Mouse (Mus musculus) heart, adult 11 months (tissue): ENCODE data around the gene Hspa12a.
A peak's percentile ranks its signal among the peaks of the same experiment; 100 is the strongest.

Experiments
- DNase-seq: peaks from one replicate; pipeline ENCODE4 v3.0.0; 2022

Gene Hspa12a

DNA sequence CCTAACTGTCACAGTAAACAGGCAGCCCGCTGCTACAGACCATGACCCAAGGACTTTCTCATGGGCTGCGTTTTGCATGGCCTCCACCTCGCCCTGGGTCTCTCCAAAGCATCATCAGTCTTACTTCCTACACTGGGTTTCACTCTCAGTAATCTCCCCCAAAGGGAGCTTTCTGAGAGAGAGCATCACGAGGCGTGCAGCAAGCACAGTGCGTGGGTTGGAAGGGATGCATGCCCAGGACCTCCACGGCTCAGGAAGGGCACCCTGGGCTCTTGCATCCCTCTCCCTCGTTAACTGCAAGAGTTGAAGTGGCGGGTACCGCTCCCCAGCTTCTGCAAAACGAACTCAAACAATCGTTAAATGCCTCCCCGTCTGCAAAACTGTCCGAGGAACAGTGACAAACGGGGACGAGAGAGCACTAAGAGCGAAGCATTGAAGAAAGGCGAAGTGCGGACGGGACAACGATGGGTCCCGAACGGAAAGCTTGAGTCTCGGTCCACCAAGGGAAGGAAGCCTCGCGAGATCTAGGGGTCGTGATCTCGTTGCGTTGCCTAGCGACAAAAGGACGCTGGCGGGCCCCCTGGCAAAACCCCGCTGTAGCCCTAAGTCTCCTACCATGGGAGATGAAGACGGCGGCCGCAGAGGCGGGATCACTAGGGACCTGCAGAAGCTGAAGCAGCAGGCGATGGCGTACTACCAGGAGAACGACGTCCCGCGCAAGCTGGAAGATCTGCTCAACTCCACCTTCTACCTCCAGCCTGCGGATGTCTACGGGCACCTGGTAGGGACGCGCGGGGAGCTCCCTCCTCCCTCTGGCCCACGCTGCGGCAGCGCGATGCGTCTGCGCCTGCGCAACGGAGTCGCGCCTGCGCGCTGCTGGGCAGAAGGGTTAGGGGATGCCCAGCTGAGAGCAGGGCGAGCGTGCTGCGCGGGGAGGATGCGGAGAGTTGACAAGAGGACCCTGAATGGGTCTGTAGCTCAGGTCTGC lies at the start of gene Hspa12a, which contains the start of gene Eno4:
Gene Hspa12a, minus strand, starts transcription at position 814 of the 988 bp plus-strand sequence.
Gene Eno4, plus strand, starts transcription at position 585 of the 988 bp plus-strand sequence.
- peak; percentile 100 for DNase-seq

DNA sequence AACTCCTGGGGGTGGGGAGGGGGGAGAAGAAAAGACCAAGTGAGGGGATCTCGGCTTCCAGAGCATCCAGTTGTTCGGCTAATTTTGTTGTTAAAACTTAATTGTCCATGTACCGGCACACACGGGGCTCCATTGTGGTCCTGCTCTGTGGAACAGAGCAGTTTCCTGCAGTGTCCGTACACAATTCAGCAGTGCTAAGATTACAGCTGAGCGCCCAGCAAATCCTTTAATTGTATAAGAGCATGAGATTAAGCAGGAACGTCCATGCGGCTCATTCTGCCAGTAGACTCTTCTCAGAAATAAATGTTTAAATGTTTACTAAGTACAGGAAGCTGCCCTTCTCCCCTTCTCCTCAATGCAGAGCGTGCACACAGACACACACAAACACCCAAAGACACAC lies 38.1 kb upstream of the Hspa12a start:
- no peak for DNase-seq

DNA sequence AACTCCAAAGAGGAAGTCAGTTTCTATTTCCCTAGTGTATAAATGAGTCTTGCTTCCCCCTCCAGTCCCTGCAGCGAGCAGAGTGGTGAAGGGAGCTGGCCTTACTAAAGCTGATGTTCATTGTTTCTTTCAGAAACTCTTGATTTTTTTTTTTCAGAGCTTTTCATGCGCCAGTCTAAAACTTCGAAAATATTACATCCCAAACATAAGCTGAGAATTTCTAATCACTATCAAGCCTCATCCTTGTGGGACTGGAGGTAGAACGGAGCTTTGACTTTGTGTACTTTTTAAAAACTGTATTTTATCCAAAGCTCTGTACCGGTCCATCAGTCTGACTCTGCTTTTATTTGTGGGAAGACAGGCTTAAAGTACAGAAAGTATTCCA lies 36.6 kb upstream of the Hspa12a start:
- DNase-seq = no peak

DNA sequence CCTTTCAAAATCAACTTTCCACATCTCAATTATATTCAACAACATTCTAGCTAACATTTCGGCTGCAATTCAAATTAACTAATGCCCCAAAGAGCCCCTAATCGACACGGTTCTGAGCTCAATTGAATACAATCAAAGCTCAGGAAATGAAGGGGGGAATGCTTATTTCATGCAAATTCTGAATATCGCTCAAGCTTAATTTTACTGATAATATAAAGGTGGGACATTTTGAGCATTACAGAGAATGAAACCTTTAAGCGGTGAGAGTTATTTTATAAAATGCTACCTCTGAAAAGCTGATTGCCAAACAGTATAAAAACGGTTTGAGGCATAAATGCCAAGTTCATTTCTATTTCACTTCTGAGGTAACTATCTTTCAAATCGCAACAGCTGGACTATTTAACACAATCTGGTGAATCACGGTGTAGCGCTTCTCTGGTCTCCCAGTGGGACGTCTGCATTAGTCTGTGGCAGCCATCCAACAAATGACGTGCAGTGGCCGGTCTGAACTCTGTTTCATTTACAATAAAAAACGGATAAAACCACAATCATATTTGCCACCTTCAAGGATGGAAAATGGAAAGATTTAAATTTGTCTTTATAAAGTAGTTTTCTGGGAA lies 36.1 kb upstream of the Hspa12a start:
- DNase-seq = no peak

DNA sequence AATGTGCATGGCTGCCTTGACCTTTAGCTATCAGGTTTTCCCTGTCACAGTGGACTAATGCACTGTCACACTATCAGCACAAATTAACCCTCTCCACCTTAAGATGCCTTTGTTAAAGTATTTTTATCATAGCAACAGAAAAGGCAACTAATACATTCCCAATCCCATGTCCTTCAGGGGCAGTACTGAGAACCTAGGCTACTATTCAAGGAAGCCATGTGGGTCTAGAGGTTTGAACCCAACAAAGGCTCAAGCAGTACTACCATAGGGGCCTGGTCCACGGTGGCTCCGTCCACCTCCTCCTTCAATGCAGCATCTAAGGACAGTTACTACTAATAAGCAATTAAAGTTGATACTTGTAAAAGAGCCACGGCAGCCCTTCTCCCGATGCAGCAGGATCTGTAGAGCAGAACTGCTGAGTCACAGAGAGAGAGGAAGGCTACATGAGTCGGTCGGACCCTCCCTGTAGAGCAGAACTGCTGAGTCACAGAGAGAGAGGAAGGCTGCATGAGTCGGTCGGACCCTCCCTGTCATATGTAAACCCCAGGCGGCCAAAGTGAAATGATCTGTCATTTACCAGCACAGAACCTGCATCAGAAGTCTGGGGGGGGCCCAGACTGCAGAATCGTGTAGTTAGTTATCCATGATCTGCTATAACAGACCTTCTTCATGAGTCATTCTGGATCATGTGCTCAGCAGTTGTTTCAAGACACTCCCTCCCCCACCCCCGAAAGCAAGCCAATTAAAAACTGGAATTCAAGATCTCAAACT lies 35.1 kb upstream of the Hspa12a start:
- peak; percentile 90 for DNase-seq

DNA sequence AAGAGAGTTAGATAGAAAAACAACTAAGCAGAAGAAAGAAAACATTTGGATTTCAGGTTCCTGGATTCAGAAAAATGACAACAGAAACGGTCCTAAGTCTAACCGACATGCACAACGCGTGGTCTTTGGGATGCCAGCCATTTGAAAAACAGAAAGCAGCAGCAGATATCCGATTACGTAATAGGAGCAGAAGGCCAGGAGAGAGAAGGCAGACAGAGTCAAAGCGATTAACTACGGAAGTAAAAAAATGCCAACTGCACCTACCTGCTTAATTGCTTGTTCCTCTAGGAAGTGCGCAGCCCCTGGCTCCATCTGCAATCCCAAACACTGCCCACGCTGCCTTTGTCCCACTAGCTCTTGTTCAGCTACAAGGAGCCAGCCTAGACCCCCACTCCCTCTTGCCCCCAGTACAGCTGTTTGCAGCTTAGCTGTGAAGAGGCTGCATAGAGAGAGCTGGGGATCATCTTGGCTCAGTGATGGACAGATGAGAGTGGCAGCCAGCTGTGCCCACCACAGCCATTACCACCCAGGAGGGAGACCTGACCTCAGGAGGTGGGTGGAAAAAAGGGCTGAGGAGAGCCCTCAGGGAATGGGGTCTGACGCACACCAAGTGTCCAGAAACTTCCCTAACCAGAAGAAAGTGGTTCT lies 31.9 kb upstream of the Hspa12a start:
- no peak for DNase-seq

DNA sequence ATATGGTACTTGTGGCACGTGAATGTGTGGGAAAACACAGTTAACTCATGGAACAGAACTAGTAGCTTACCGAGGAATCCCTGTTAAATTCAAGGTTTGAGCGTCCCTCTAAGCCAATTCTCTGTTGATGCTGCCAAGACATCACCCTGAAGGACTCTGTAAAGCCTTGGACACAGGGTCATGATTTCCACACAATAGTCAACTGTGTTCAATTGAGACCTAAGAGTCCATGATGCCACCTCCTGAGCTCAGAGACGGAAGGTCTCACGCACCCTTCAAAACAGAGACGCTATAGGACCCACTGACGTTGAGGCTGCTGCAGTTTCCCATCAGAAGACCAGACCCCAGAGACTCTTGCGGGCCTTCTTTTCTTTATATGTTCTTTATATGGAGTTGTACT lies 30.7 kb upstream of the Hspa12a start:
- no peak for DNase-seq

DNA sequence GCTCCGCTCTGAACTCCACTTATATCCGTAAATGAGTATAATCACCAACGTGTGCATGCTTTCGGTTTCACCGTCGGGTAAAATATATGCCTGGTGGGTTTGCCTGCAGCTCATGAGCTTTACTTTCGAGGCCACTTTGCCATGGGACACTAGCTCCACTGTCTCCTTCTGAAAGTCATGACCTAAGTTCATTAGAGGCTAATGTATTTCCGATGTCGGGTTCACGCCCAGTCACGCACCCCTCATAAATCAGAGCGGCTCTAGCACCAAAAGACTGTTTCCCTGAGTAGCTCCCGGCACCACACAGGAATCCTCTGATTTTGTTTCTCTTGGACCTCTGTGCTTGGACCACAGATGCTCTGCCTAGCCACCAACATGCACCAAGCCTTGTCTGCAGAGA lies 27.4 kb upstream of the Hspa12a start:
- DNase-seq = no peak

DNA sequence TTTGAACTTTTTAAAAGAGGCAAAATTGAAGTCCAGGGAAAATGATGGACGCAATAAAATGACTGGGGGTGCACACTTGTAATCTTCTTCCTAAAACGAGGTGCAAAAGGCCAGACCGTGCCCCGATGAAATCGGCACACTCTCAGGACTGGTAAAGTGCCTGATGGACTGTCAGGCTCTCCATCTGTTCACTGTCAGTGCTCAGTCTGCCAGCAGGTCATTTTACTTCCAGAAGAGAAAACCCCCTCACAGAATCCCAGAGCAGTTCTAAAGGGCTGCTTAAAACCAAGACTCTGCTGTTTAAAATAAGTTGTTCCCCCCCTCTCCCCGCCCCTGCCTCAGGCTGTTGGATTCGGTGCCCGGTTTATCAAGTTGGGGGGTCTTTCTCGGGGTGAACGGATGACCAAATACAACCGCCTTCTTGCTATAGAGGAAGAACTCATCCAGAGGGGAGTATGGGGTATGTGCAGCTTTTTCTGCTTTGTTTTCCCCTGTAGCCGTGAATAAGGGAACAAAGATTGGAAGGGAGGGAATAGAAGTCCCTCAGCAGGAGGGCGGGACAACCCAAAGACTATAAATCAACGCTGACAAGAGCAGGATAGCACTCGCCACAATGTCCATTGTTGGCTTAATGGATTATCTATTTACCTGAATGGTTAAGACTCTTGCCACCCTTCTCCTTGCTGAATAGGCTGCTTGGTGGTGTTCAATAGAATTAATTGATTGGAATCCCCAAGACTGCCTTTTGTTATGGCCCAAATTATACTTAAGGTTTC lies 25.5 kb upstream of the Hspa12a start:
- no peak for DNase-seq

DNA sequence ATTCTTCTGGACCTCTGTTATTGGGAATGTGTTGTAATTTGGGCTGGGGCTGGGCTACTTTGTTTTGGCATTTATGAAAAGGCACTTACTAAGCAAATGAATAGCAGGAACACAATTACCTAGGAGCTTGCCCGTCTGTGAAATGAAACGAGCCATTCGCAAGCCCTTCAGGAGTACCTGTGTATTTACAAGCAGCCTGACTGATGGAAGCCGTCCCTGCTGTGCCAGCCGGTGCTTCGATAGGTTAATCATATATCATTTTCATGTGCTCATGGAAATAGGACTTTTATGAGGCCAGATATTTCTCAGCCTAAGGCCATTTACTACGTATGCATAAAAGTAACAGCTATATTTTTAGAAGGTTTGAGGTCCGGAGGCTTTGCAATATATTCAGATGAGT lies 19.6 kb upstream of the Hspa12a start:
- no peak for DNase-seq

DNA sequence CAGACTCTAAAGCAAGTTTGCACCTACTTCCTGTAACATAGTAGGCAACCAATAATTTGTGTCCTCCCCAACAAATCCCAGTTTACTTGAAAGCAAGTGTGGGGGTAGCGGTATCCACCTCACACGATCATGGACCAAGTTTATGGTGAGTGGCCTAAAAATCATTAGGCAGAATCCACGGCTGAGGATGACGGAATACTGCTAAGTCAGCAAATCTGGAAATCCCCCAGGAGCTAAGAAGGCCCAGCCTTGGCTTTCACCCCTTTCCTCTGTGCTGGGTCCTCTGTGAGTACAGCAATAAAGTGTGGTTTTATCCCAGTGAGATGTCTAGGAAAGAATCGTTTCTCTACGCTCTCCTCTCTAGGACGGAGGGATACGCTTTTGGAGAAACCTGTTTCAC lies 11.3 kb upstream of the Hspa12a start:
- no peak for DNase-seq

DNA sequence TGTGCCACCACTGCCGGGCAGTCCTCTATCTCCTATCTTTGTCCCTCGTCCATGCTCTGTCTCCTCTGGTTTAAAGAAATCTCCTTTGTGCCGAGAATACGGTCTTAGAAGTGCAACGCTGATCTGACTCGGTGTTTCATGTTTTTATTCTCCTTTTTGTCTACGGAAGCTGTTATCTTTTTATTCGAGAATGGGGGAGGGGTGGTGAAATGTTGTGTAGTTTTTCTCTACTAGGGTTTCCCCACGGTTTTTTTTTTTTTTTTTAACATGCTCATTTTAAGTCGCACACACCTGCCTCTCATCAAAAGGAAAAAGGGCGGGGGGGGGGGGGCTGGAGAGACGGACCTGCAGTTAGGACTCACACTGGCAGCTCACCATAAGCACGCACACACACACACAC lies 8.8 kb upstream of the Hspa12a start:
- DNase-seq = no peak

DNA sequence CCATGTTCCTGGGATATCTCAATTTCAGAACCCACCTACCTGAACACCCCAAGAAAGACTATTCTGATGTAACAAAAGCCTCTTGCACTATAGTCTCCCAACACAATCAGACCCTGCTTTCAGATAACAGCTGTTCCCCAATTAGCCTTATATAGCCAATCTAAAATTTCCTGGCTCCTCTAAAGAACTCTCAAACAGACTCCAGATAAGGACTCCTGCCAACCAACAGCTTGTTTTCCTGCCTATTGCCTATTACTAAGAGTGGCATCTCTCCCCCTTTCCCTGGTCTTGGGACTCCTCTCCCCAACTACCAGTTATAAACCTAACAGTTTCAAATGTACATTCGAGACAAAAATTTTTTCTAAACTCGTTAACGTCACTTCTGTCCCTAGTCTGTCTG lies 8.1 kb upstream of the Hspa12a start:
- no peak for DNase-seq

DNA sequence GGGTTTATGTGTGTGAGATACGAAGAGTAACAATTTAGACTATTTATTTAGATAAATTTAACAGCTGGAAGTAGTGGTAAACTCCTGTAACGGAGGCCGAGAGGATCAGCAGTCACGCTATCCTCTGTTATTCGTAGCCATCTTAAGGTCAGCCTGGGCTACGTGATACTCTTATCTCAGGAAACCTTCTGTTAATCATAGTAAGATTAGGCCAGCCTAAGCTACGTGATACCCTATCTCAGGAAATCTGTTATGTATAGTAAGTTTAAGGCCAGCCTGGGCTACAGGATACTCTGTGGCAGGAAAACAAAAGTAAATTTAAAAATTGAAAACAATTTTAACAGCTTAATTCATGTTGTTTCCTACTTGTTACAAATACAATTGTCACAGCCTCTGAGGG lies 2.5 kb upstream of the Hspa12a start:
- DNase-seq = no peak

DNA sequence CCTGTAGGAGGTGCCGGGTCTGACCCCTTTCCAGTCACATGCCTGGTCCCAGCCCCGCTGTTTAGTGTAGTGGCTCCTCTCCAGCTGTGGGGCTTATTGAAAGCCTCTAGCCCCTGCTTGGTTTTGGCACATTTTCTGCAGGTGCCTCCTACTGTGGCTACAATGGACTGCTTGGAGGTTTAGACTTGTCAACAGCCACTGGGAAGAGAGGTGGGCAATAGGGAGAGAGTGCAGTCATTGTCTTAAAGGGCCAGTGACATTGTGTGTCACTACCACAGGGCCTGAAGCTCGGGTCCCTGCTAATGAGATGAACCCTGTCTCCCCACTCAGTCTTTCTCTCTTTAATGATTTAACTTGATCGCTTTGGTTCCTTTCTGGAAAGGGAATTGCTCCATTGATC lies 10.4 kb downstream of the Hspa12a start:
- DNase-seq = no peak

DNA sequence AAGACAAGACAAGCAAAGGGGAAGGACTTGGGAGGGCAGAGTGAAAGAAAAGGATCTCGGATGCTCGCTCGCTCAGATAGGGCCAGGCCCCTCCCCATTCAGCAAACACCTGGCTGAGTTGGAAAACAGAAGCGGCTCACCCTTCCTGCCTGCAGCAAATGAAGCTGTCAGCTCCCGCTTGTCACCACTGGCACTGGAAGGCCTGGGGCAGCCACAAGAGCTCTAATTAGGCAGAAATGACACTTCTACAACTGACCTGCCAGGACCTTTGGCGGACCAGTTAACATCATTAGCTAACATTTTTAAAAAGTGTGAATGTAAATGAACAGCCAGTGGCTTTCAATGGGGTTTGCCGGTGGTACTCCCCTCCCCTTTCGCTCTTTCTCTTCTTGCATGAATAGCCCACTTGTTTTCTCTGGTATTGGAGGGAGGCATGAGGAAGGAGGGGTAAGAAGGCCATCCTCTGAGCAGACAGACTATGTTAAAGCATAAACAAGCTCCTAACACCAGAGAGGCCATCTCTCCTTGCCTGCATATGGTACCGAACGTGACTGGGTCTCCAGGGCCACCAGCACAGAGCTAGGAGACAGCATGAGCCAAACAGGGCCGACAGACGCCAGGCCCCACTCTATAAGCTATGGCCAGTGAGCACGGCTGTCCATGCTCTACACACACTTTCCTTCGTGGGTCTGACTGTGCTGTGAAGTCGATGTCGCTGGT lies 12.2 kb downstream of the Hspa12a start:
- DNase-seq = no peak

DNA sequence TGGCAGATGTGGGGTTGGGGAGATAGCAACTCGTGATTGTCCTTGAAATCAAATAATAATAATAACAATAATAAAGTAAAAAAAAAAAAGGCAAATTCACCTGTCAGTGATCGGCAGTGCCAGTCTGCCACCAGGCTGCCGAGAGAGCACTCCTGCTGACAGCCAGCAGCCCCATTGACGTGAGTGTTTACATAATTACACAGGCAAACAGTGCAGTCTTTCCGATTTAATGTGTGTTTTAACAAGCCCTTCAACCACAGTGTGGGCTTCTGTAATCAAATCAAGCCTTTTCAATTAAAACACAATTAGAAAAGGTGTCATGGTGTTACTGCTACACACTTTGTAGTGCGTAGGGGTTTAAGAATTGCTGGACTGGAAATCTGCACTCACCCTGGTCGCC lies 24.3 kb downstream of the Hspa12a start:
- DNase-seq = no peak

DNA sequence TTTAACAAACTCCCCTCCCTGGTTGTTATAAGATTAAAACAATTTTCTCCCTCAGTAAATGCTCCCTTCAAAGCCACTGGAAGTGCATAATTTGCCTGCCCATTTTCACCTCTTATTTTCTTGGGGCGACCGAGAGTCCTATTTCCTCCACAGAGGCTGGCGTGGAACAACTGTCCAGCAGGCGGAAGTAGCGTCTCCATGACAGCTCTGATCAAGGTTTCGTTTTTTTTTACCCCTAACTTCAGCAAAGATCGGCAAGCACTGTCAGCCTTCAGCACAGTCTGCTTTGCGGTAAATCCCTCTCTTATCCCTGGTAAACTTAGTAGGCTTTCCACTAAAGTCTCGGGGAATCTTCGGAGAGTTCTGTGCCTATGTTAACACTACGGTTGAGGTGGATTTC lies 24.9 kb downstream of the Hspa12a start:
- no peak for DNase-seq

DNA sequence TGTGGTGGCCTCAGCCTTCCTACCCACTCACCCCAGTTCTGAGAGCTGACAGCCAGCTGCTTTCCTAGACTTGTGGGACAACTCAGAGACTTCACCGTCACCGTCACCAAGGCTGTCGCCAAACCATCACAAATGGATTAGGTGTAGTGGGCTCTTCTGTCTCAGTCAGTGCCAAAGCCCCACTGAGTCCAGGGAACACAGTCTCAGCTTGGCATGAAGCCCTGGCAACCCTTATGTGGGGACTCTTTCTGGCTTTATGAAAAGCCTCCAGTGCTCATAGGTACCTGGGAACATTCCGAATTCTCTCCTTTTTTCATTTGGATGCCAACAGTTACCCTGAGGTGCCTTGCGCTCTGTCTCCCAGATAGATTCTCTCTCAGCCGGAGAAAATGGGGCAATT lies 30.2 kb downstream of the Hspa12a start:
- DNase-seq = no peak

DNA sequence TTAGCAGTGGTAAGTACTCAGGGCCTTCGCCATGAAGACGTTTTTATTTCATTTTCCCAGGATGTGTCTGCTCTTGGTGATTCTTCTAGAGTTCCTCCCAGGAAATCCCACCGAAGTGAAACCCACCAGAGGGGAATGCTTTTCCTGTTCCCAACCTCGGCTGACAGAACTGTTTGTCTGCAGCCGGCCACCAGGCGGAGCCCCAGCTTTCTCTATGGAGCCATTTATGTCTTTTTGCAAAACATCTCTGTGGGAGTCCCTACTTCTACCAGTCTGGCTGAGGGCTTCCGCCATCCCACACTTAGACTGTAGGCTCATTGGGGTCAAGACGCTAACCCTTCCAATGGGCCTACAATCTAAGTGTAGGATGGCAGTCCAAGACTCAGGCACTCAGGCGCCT lies 32.1 kb downstream of the Hspa12a start:
- DNase-seq = peak; percentile 92

DNA sequence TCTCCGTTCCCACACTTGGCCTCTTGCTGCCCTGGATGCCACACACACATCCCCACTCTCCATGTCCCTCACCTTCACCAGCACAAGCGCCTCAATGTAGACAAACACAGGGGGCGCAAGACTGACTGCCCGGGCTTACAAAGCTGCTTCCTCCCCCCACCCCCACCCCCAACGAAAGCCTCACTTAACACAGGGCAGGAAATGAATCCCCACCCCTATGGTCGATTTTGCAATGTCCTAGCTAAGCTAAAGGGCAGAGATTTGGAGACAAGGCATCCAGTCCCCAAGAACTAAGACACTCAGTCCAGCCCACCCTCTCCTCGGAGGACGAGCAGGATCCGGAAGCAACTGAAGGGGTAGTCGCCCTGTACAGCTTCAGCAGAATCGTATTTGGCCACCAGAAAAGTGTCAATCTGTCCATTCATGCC lies 32.5 kb downstream of the Hspa12a start:
- DNase-seq = no peak
